Mouse (Mus musculus): ENCODE results near the gene Rpa3. TPM values are rescaled to one million over a fixed set of nuclear protein-coding genes. Genes with fewer than 3 reads are reported as not detected.
A peak's percentile ranks its signal among the peaks of the same experiment; 100 is the strongest.

Gene Rpa3
- total and polyA plus RNA-seq, 3 experiments: 74.0 to 264 (median 107) TPM

- peak overlapping the region; percentile 54; the same call in 1 of the 2 replicates for H3K27ac ChIP-seq (ENCODE audit: insufficient read depth, low read depth)
- in situ Hi-C loops (cut with MboI; ENCODE audit: low pct_ligation_motif_present, low pct_unique_long_range_greater_than_20kb, low sequenced_read_pairs): no loop called here
- no peak for DNase-seq (ENCODE audit: extremely low read depth)
These were observed 49.1 kb downstream of the Rpa3 start for GRCm38 (mm10) chr6:8209866-8210186.

GRCm38 (mm10) chr6:8209047-8209865 is 49.7 kb downstream of the Rpa3 start, which contains the start of gene Mios:
Mios (plus strand) TSS chr6:8209222.
- dilution Hi-C loops (cut with MboI; ENCODE audit: extremely low pct_ligation_motif_present, extremely low pct_unique_long_range_greater_than_20kb, low sequenced_read_pairs): no loop called here
- in situ Hi-C loops (cut with MboI; ENCODE audit: low pct_ligation_motif_present, low pct_unique_long_range_greater_than_20kb, low sequenced_read_pairs): no loop called here
- TF ChIP-seq ETS1 (conservative IDR thresholded peaks at IDR 0.05; ENCODE audit: low read depth, low read length): no peak
- TF ChIP-seq UBTF (IDR thresholded peaks at IDR 0.05; ENCODE audit: low read depth, low read length): peak; percentile 80; the same call in 1 of the 2 replicates
- no peak; the same call in 1 of the 2 replicates for TF ChIP-seq POLR2AphosphoS2 (IDR thresholded peaks at IDR 0.05; ENCODE audit: low read depth, low read length)
- peak; percentile 57; the same call in 1 of the 2 replicates for TF ChIP-seq MAX (IDR thresholded peaks at IDR 0.05; ENCODE audit: low read length)
- no peak for TF ChIP-seq ZKSCAN1 (IDR thresholded peaks at IDR 0.05; ENCODE audit: borderline replicate concordance, low read depth, low read length)
- TF ChIP-seq EP300 (IDR thresholded peaks at IDR 0.05; ENCODE audit: low read length): 0 out of 2 replicates have a peak, but pooled peaks have one; percentile 21
- TF ChIP-seq CHD1 (IDR thresholded peaks at IDR 0.05; ENCODE audit: low read depth, low read length): no peak
- peak; percentile 87 for TF ChIP-seq TCF12 (IDR thresholded peaks at IDR 0.05; ENCODE audit: low read depth, low read length)
- TF ChIP-seq MEF2A (IDR thresholded peaks at IDR 0.05; ENCODE audit: borderline replicate concordance, low read depth, low read length): peak; percentile 39; the same call in 1 of the 2 replicates
- TF ChIP-seq POLR2A (IDR thresholded peaks at IDR 0.05; ENCODE audit: low read depth, low read length): peak; percentile 81
- no peak for TF ChIP-seq JUND (conservative IDR thresholded peaks at IDR 0.05; ENCODE audit: low read depth, low read length)
- TF ChIP-seq KAT2A (IDR thresholded peaks at IDR 0.05; ENCODE audit: insufficient replicate concordance, low read length): no peak
- 0 out of 2 replicates have a peak, but pooled peaks have one; percentile 35 for TF ChIP-seq MAZ (IDR thresholded peaks at IDR 0.05; ENCODE audit: low read depth, low read length)
- no peak for TF ChIP-seq JUN (IDR thresholded peaks at IDR 0.05; ENCODE audit: insufficient read depth, low read depth, low read length)
- TF ChIP-seq TBP (conservative IDR thresholded peaks at IDR 0.05; ENCODE audit: low read depth, low read length): no peak
- TF ChIP-seq ZMIZ1 (IDR thresholded peaks at IDR 0.05; ENCODE audit: low read depth, low read length): peak; percentile 70; the same call in 1 of the 2 replicates
- no peak; the same call in 1 of the 2 replicates for TF ChIP-seq MAFK (IDR thresholded peaks at IDR 0.05; ENCODE audit: insufficient replicate concordance, low read length)
- no peak for TF ChIP-seq GABPA (IDR thresholded peaks at IDR 0.05; ENCODE audit: insufficient replicate concordance, low read depth, low read length)
- TF ChIP-seq NRF1 (IDR thresholded peaks at IDR 0.05; ENCODE audit: low read depth, low read length): peak; percentile 55
- TF ChIP-seq E2F4 (IDR thresholded peaks at IDR 0.05; ENCODE audit: insufficient replicate concordance, low read depth, low read length): no peak
- TF ChIP-seq ZNF384 (IDR thresholded peaks at IDR 0.05; ENCODE audit: low read depth, low read length): no peak
- no peak for TF ChIP-seq PAX5 (IDR thresholded peaks at IDR 0.05; ENCODE audit: low read length)
- no peak for TF ChIP-seq USF2 (conservative IDR thresholded peaks at IDR 0.05; ENCODE audit: low read depth, low read length)
- TF ChIP-seq MXI1 (IDR thresholded peaks at IDR 0.05; ENCODE audit: low read depth, low read length): peak; percentile 87
- TF ChIP-seq RAD21 (IDR thresholded peaks at IDR 0.05; ENCODE audit: low read depth, low read length): no peak
- no peak; a peak in 1 of 4 replicates for TF ChIP-seq CTCF (conservative IDR thresholded peaks at IDR 0.05 in 1 of 2, IDR thresholded peaks at IDR 0.05 in 1 of 2; ENCODE audit: low read depth in 2 of 2, low read length in 2 of 2)
- TF ChIP-seq BHLHE40 (IDR thresholded peaks at IDR 0.05; ENCODE audit: low read depth, low read length): peak; percentile 56
- no peak for TF ChIP-seq RCOR1 (conservative IDR thresholded peaks at IDR 0.05; ENCODE audit: low read depth, low read length)

More at GRCm38 (mm10) chr6:8209866-8210186, 49.1 kb downstream of the Rpa3 start:
- peaks cover 0 to 11% of the 10 kb centered on the region in 2 experiments; a peak in 2 of 4 replicates for H3K4me1 ChIP-seq (ENCODE audit: control insufficient read depth in 1 of 2, insufficient read depth in 2 of 2)
- peak overlapping the region; percentile 97 for H3K9ac ChIP-seq (ENCODE audit: insufficient read depth, low read depth)
- H3K27me3 ChIP-seq (replicated peaks): no peaks in the 10 kb centered on the region
- dilution Hi-C loops (cut with MboI; ENCODE audit: extremely low pct_ligation_motif_present, extremely low pct_unique_long_range_greater_than_20kb, low sequenced_read_pairs): no loop called here
- peak overlapping the region; percentile 100 for H3K4me2 ChIP-seq (ENCODE audit: insufficient read depth, low read depth, poor library complexity, severe bottlenecking)
- peaks cover 14% of the 10 kb centered on the region for H3K79me2 ChIP-seq (replicated peaks; ENCODE audit: control insufficient read depth, extremely low read depth, insufficient read depth, poor library complexity, severe bottlenecking)
- H3K4me3 ChIP-seq (replicated peaks in 1 of 3; ENCODE audit: low read depth in 2 of 3, low read length in 2 of 3, poor library complexity in 1 of 3): peak overlapping the region; percentile 84 to 97 (median 84)
- H3K9me3 ChIP-seq (replicated peaks; ENCODE audit: low read length): no peaks in the 10 kb centered on the region
- peak; percentile 89; the same call in 1 of the 2 replicates for TF ChIP-seq MYC (IDR thresholded peaks at IDR 0.05; ENCODE audit: low read depth, low read length)
- no peak for TF ChIP-seq MAFK (IDR thresholded peaks at IDR 0.05; ENCODE audit: insufficient replicate concordance, low read length)
- no peak for TF ChIP-seq CTCF (conservative IDR thresholded peaks at IDR 0.05 in 1 of 2, IDR thresholded peaks at IDR 0.05 in 1 of 2; ENCODE audit: low read depth in 2 of 2, low read length in 2 of 2)
- TF ChIP-seq MAX (IDR thresholded peaks at IDR 0.05; ENCODE audit: low read length): peak; percentile 37
- no peak for TF ChIP-seq NRF1 (IDR thresholded peaks at IDR 0.05; ENCODE audit: low read depth, low read length)
- TF ChIP-seq CHD1 (IDR thresholded peaks at IDR 0.05; ENCODE audit: low read depth, low read length): 0 out of 2 replicates have a peak, but pooled peaks have one; percentile 72
- TF ChIP-seq MXI1 (IDR thresholded peaks at IDR 0.05; ENCODE audit: low read depth, low read length): peak; percentile 87
- H3K36me3 ChIP-seq (replicated peaks in 1 of 2; ENCODE audit: control insufficient read depth in 1 of 2, insufficient read depth in 1 of 2, low read length in 1 of 2): peaks cover 2 to 22% of the 10 kb centered on the region in 2 experiments

More at GRCm38 (mm10) chr6:8209047-8209865, 49.7 kb downstream of the Rpa3 start, which contains the start of gene Mios:
- peak within 1 kb of the TSS; percentile 84 to 97 (median 84) for H3K4me3 ChIP-seq (replicated peaks in 1 of 3; ENCODE audit: low read depth in 2 of 3, low read length in 2 of 3, poor library complexity in 1 of 3)
- peak within 1 kb of the TSS; percentile 100 for H3K4me2 ChIP-seq (ENCODE audit: insufficient read depth, low read depth, poor library complexity, severe bottlenecking)
- H3K27me3 ChIP-seq (replicated peaks): no peaks in the 10 kb centered on the region
- peak; percentile 87 for DNase-seq (ENCODE audit: extremely low read depth)
- H3K9ac ChIP-seq (ENCODE audit: insufficient read depth, low read depth): peak within 1 kb of the TSS; percentile 97
- H3K4me1 ChIP-seq (ENCODE audit: control insufficient read depth in 1 of 2, insufficient read depth in 2 of 2): peaks cover 0 to 11% of the 10 kb centered on the region in 2 experiments; a peak in 2 of 4 replicates
- peak within 1 kb of the TSS; percentile 54 for H3K27ac ChIP-seq (ENCODE audit: insufficient read depth, low read depth)
- no peaks in the 10 kb centered on the region for H3K9me3 ChIP-seq (replicated peaks; ENCODE audit: low read length)
- H3K79me2 ChIP-seq (replicated peaks; ENCODE audit: control insufficient read depth, extremely low read depth, insufficient read depth, poor library complexity, severe bottlenecking): peaks cover 14% of the 10 kb centered on the region
- H3K36me3 ChIP-seq (replicated peaks in 1 of 2; ENCODE audit: control insufficient read depth in 1 of 2, insufficient read depth in 1 of 2, low read length in 1 of 2): peaks cover 0 to 18% of the 10 kb centered on the region in 2 experiments
